Mouse (Mus musculus): ENCODE measurements at regions not wholly inside any gene's neighbourhood (a gene's known extent, or its start where the extent isn't known, plus 50 kb on each side); places are given as distances from the start of the nearest gene placed in this dataset.

DNA sequence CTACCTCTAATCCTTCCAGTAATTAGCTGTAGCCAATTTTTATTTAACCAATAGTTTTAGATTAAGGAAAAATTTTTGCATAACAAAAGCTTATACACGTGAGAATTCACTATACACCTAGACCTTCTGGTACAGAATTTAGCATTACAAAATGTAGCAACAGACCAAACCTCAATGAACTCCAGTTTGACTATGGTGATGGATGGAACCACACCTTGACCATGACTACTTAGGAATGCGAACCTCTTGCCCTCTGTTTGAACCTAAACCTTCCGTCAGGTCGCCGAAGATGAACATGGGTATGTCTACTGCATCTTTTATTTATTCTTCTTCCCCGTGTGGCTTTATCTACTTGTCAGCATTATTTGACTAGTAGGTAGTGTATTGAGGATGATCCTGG is 105.9 kb upstream of the Arl4c start:
- TF ChIP-seq CTCF (conservative IDR thresholded peaks at IDR 0.05; ENCODE audit: insufficient read depth, insufficient read length, low read depth, low read length) (no peak), POLR2A (IDR thresholded peaks at IDR 0.05; ENCODE audit: low read depth, low read length) (no peak)
- Histone ChIP-seq H3K27me3 (replicated peaks; ENCODE audit: control insufficient read depth, insufficient read depth, low read length) (no peaks in the 10 kb centered on the region), H3K27ac (ENCODE audit: insufficient read depth, low read depth, low read length) (no peak overlapping the region), H3K36me3 (ENCODE audit: control insufficient read depth, insufficient read depth, low read length) (no peaks in the 10 kb centered on the region), H3K4me1 (ENCODE audit: control insufficient read depth, insufficient read depth, low read length) (no peaks in the 10 kb centered on the region), H3K4me3 (ENCODE audit: insufficient read depth, low read depth, low read length) (no peak overlapping the region)
- 93% methylated on average over 6 of the region's 6 CpGs for WGBS
- no peak for DNase-seq

DNA sequence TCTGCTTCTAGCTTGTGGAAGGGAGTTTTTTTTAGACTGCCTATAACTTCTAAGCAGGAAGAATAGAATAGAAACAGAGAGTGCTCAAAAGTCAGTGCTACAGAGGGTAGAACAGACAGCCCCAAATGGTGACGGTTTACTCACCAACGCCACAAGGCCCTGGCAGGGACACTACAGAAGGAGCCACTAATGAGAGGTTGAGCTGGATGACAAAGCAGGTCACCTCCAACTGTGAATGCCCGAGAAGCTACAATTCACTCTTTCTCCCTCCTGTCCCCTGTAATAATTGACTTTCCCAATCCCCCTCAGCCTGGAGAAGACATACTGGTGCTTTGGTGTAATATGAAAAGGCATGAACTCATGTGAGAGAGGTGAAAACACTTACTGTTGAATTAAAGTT is 106.5 kb upstream of the Arl4c start:
- Histone ChIP-seq H3K27me3 (replicated peaks; ENCODE audit: control insufficient read depth, insufficient read depth, low read length) (no peaks in the 10 kb centered on the region), H3K4me3 (ENCODE audit: insufficient read depth, low read depth, low read length) (no peak overlapping the region), H3K36me3 (ENCODE audit: control insufficient read depth, insufficient read depth, low read length) (no peaks in the 10 kb centered on the region), H3K4me1 (ENCODE audit: control insufficient read depth, insufficient read depth, low read length) (no peaks in the 10 kb centered on the region), H3K27ac (ENCODE audit: insufficient read depth, low read depth, low read length) (no peak overlapping the region)
- no peak for DNase-seq
- TF ChIP-seq CTCF (conservative IDR thresholded peaks at IDR 0.05; ENCODE audit: insufficient read depth, insufficient read length, low read depth, low read length): no peak
- TF ChIP-seq POLR2A (IDR thresholded peaks at IDR 0.05; ENCODE audit: low read depth, low read length): no peak
- whole genome bisulfite sequencing: 87% methylated on average over 3 of the region's 3 CpGs

DNA sequence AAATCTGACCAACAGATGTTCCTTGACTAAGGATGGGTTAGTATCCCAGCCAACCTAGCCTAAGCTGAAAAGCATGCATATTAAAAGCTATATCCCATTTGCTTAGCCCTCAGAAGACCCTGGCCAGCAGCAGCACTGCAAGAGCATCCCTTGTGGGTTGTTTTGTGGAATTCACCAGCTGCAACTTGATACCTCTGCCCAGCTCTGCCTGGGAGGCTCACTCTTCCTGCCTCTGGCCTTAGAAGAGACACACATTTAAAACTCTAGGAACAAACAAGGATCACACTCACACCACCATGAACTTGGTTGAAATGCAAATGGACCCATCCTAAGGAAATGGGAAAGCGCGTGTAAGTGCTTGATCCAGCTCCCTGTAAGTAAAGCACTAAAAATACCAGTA is 107.7 kb upstream of the Arl4c start:
- Histone ChIP-seq H3K4me1 (ENCODE audit: control insufficient read depth, insufficient read depth, low read length) (no peaks in the 10 kb centered on the region), H3K4me3 (ENCODE audit: insufficient read depth, low read depth, low read length) (no peak overlapping the region), H3K27ac (ENCODE audit: insufficient read depth, low read depth, low read length) (no peak overlapping the region), H3K36me3 (ENCODE audit: control insufficient read depth, insufficient read depth, low read length) (no peaks in the 10 kb centered on the region), H3K27me3 (replicated peaks; ENCODE audit: control insufficient read depth, insufficient read depth, low read length) (no peaks in the 10 kb centered on the region)
- DNase-seq: no peak
- WGBS: 90% methylated on average over 2 of the region's 2 CpGs
- TF ChIP-seq CTCF (conservative IDR thresholded peaks at IDR 0.05; ENCODE audit: insufficient read depth, insufficient read length, low read depth, low read length): no peak
- no peak for TF ChIP-seq POLR2A (IDR thresholded peaks at IDR 0.05; ENCODE audit: low read depth, low read length)

DNA sequence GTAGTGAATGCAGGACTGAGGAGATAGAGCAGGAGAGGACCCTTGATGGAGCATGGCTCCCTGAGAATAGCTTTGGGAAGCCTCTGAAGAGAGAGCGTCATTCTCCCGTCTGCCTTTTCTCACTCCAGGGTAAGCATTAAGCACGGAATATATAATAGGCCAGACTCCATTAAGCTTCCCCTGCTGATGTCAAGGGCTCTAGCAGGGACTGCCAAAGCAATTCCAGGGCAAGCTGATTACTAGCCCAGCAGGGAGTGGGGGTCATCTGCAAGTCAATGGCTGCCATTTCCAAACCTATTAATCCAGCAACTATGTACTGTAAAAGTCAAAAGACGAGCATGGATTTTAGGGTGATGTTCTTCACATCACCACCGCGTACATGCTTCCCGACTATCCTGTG is 111.2 kb upstream of the Arl4c start:
- TF ChIP-seq CTCF (conservative IDR thresholded peaks at IDR 0.05; ENCODE audit: insufficient read depth, insufficient read length, low read depth, low read length): no peak
- TF ChIP-seq POLR2A (IDR thresholded peaks at IDR 0.05; ENCODE audit: low read depth, low read length): no peak
- no peaks in the 10 kb centered on the region for H3K4me1 ChIP-seq (ENCODE audit: control insufficient read depth, insufficient read depth, low read length)
- H3K27me3 ChIP-seq (replicated peaks; ENCODE audit: control insufficient read depth, insufficient read depth, low read length): no peaks in the 10 kb centered on the region
- DNase-seq: no peak
- H3K4me3 ChIP-seq (ENCODE audit: insufficient read depth, low read depth, low read length): no peak overlapping the region
- 89% methylated on average over 7 of the region's 7 CpGs for WGBS
- H3K27ac ChIP-seq (ENCODE audit: insufficient read depth, low read depth, low read length): no peak overlapping the region
- H3K36me3 ChIP-seq (ENCODE audit: control insufficient read depth, insufficient read depth, low read length): no peaks in the 10 kb centered on the region

DNA sequence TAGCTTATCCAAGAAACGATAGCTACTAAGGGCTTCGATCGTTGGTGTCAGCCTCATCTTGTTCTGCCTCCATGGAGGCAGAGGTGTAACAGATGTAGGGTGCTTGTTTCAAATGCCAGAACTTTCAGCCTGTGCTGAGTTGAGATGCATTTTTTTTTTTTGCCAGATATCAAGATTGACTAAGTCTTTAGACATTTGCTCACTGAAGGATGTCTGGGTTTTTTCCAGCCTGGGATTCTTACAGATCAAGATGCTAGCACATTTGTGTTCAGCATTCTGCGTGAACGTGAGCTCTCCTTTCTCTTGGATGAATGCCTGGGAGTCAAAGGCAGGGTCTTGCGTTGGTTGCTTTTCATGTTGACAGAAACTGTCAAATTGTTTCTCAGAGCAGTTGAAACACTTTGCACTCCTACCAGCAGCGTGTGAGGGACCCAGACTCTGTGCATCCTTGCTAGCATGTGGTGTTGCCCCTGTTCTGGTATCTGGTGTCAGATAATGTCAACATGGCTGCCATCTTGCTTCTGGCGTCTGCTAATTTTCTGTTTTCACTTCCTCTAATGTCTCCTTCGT is 114.4 kb upstream of the Arl4c start:
- DNase-seq: no peak
- no peak for TF ChIP-seq POLR2A (IDR thresholded peaks at IDR 0.05; ENCODE audit: low read depth, low read length)
- TF ChIP-seq CTCF (conservative IDR thresholded peaks at IDR 0.05; ENCODE audit: insufficient read depth, insufficient read length, low read depth, low read length): no peak
- Histone ChIP-seq H3K27ac (ENCODE audit: insufficient read depth, low read depth, low read length) (no peak overlapping the region), H3K27me3 (replicated peaks; ENCODE audit: control insufficient read depth, insufficient read depth, low read length) (no peaks in the 10 kb centered on the region), H3K36me3 (ENCODE audit: control insufficient read depth, insufficient read depth, low read length) (no peaks in the 10 kb centered on the region), H3K4me1 (ENCODE audit: control insufficient read depth, insufficient read depth, low read length) (no peaks in the 10 kb centered on the region), H3K4me3 (ENCODE audit: insufficient read depth, low read depth, low read length) (no peak overlapping the region)
- 92% methylated on average over 9 of the region's 9 CpGs for WGBS

DNA sequence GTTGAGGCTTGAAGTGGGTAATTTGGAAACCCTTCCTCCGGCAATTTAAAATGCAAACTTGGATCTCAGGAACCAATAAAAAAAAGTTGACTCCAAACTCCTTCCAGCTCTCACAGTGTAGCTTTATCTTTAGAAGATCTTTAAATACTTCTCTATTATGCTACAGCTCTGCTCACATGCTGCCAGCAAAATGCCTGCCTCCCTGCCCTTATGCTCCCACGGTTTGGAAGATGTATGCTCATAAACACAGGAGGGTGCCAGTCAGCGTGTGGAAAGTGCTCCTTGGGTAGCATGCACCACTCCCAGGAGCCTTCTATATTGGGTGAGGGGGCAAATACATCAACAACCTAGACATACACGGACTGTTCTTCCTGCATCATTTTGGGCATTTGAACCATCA is 123.2 kb upstream of the Arl4c start:
- 83% methylated on average over 4 of the region's 4 CpGs for WGBS
- Histone ChIP-seq H3K27ac (ENCODE audit: insufficient read depth, low read depth, low read length) (no peak overlapping the region), H3K4me3 (ENCODE audit: insufficient read depth, low read depth, low read length) (no peak overlapping the region), H3K27me3 (replicated peaks; ENCODE audit: control insufficient read depth, insufficient read depth, low read length) (no peaks in the 10 kb centered on the region), H3K36me3 (ENCODE audit: control insufficient read depth, insufficient read depth, low read length) (no peaks in the 10 kb centered on the region), H3K4me1 (ENCODE audit: control insufficient read depth, insufficient read depth, low read length) (no peaks in the 10 kb centered on the region)
- DNase-seq: no peak
- no peak for TF ChIP-seq CTCF (conservative IDR thresholded peaks at IDR 0.05; ENCODE audit: insufficient read depth, insufficient read length, low read depth, low read length)
- TF ChIP-seq POLR2A (IDR thresholded peaks at IDR 0.05; ENCODE audit: low read depth, low read length): no peak

DNA sequence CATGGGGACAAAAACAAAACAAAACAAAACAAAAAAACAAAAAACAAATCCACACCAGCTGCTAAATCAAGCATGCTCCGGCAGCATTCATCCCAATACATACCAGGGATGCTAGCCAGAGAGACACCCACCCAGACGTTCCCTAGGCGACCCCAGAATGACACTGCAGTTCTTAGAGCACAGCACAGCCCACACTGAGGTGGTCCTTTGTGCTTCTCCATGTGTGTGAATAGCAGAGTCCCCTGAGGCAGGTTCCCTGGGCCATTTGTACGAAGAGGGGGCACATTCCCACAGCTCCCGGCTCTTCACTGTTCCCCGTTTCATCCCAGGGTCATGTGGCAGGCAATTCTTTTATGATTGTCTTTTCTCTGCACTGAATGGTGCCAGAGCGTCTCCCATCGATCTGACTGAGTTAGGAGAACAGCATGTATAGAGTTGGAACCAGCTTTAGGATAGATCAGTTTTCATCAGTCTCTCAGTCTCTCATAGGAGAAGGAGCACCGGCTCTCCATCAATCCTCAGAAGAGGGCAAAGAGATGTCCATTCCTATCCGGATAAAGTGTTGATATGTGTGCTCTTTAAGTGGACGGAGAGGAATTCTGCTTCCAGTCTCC is 136.7 kb upstream of the Arl4c start:
- WGBS: 75% methylated on average over 11 of the region's 11 CpGs
- no peak overlapping the region for H3K27ac ChIP-seq (ENCODE audit: insufficient read depth, low read depth, low read length)
- no peaks in the 10 kb centered on the region for H3K27me3 ChIP-seq (replicated peaks; ENCODE audit: control insufficient read depth, insufficient read depth, low read length)
- no peak overlapping the region for H3K4me3 ChIP-seq (ENCODE audit: insufficient read depth, low read depth, low read length)
- no peaks in the 10 kb centered on the region for H3K4me1 ChIP-seq (ENCODE audit: control insufficient read depth, insufficient read depth, low read length)
- DNase-seq: no peak
- no peaks in the 10 kb centered on the region for H3K36me3 ChIP-seq (ENCODE audit: control insufficient read depth, insufficient read depth, low read length)
- TF ChIP-seq POLR2A (IDR thresholded peaks at IDR 0.05; ENCODE audit: low read depth, low read length): no peak
- TF ChIP-seq CTCF (conservative IDR thresholded peaks at IDR 0.05; ENCODE audit: insufficient read depth, insufficient read length, low read depth, low read length): no peak

Measured in kidney, adult 2 months (tissue).